Mouse (Mus musculus): Measurements from ENCODE around the gene Gm10837.

The Gm10837 gene

GRCm38 (mm10) chr14:122479461-122480109 lies 10.8 kb upstream of the Gm10837 start:
- DNase-seq (ENCODE audit: low spot score): no peak

GRCm38 (mm10) chr14:122480355-122480754 lies 10.0 kb upstream of the Gm10837 start:
- DNase-seq (ENCODE audit: low spot score): no peak

- DNase-seq (ENCODE audit: low spot score): no peak
Observed at GRCm38 (mm10) chr14:122481181-122481580, 9.2 kb upstream of the Gm10837 start.

- no peak for DNase-seq (ENCODE audit: low spot score)
Observed at GRCm38 (mm10) chr14:122482081-122483023, 8.0 kb upstream of the Gm10837 start.

- DNase-seq (ENCODE audit: low spot score): no peak
Observed at GRCm38 (mm10) chr14:122483024-122483385, 7.4 kb upstream of the Gm10837 start.

- DNase-seq (ENCODE audit: low spot score): no peak
Observed at GRCm38 (mm10) chr14:122483556-122484421, 6.6 kb upstream of the Gm10837 start.

- no peak for DNase-seq (ENCODE audit: low spot score)
Observed at GRCm38 (mm10) chr14:122484458-122484843, 5.9 kb upstream of the Gm10837 start.

GRCm38 (mm10) chr14:122484844-122485551 lies 5.4 kb upstream of the Gm10837 start:
- no peak for DNase-seq (ENCODE audit: low spot score)

- DNase-seq (ENCODE audit: low spot score): no peak
Observed at GRCm38 (mm10) chr14:122485635-122486181, 4.7 kb upstream of the Gm10837 start.

- DNase-seq (ENCODE audit: low spot score): no peak
Observed at GRCm38 (mm10) chr14:122486611-122487010, 3.8 kb upstream of the Gm10837 start.

- DNase-seq (ENCODE audit: low spot score): no peak
Observed at GRCm38 (mm10) chr14:122487366-122487765, 3.0 kb upstream of the Gm10837 start.

GRCm38 (mm10) chr14:122489041-122489440 lies 1.3 kb upstream of the Gm10837 start:
- DNase-seq (ENCODE audit: low spot score): no peak

- no peak for DNase-seq (ENCODE audit: low spot score)
Observed at GRCm38 (mm10) chr14:122489686-122490414, 536 bp upstream of the Gm10837 start.

- DNase-seq (ENCODE audit: low spot score): no peak
Observed at GRCm38 (mm10) chr14:122491521-122491920, 1.1 kb downstream of the Gm10837 start.

GRCm38 (mm10) chr14:122492015-122492414 lies 1.6 kb downstream of the Gm10837 start:
- no peak for DNase-seq (ENCODE audit: low spot score)

GRCm38 (mm10) chr14:122509058-122509457 lies 18.7 kb downstream of the Gm10837 start:
- DNase-seq (ENCODE audit: low spot score): no peak

GRCm38 (mm10) chr14:122511519-122511918 lies 21.1 kb downstream of the Gm10837 start:
- no peak for DNase-seq (ENCODE audit: low spot score)

- DNase-seq (ENCODE audit: low spot score): no peak
Observed at GRCm38 (mm10) chr14:122513511-122514036, 23.2 kb downstream of the Gm10837 start.

- DNase-seq (ENCODE audit: low spot score): no peak
Observed at GRCm38 (mm10) chr14:122528475-122528874, 38.1 kb downstream of the Gm10837 start.
